Mouse (Mus musculus) NIH3T3 (cell line): ENCODE measurements at regions not wholly inside any gene's neighbourhood (a gene's known extent, or its start where the extent isn't known, plus 50 kb on each side); places are given as distances from the start of the nearest gene placed in this dataset.

Experiments used
- DNase-seq: peaks from one replicate; pipeline ENCODE4 v3.0.0-alpha.2; 2012; ENCODE audit warnings: low read depth

- no peak for DNase-seq
Measured at GRCm38 (mm10) chr19:59395739-59396138, 50.2 kb upstream of the Pdzd8 start.

- DNase-seq: no peak
Measured at GRCm38 (mm10) chr19:59396506-59396905, 50.9 kb upstream of the Pdzd8 start.

- peak; percentile 38 for DNase-seq
Measured at GRCm38 (mm10) chr19:59399849-59400585, 54.4 kb upstream of the Pdzd8 start.

DNA sequence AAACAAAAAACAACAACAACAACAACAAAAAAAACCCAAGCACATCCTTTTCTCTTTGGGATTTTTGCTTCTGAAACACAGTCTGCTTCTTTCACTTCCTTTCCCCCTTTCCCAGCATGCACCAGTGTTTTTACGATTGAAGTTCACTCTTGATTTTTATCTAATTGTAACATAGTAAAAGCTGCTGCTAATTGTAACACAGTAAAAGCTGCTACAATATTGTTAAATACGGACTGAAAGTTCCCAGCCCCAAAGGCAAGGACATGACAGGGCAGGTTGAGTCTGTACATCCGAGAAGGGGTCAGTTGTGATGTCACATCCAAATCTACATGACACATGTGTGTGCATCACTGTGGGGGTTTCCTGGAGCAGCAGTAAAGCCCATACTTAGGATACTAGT is 55.7 kb upstream of the Pdzd8 start:
- DNase-seq: no peak

DNA sequence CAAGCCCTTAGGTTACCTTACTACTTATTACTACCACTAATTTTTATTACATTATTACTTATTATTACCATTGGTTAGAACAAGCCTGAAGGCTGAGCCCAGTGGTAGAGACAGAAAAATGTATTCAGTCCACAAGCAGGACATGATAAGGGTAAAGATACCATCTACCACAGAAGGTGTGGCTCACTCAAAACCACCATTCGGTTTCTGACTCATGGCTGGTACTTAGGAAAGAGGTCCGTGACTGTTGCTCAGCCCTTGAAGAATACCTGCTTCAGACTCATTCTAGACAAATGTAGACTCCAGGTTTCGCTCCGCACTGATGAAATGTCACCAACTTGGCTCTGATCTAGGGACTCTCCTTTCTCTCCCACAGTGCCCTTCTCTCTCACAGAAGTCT is 56.1 kb upstream of the Emx2 start:
- no peak for DNase-seq

- no peak for DNase-seq
Measured at GRCm38 (mm10) chr19:59404082-59404481, 54.1 kb upstream of the Emx2 start.

GRCm38 (mm10) chr19:59404766-59405165 is 53.4 kb upstream of the Emx2 start:
- DNase-seq: no peak

- no peak for DNase-seq
Measured at GRCm38 (mm10) chr19:59405616-59406015, 52.6 kb upstream of the Emx2 start.

DNA sequence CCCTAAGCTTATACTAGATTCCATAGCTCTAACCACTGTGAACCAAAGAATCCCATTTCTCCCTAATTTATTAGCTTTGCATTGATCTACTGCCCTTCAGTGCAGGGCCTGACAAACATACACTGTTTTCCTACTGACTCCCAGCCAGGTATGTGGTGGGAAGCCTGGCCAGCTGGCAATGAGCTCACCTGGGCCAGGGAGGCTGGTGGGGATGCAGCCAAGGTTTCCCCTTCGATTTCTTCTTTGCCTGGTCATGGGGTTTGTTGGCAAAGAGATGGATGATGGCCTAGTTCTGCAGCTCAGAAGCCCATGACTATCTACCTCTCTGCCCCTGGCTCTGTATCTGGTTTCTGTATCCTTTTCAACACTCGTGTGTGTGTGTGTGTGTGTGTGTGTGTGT is 50.1 kb upstream of the Emx2 start:
- DNase-seq: no peak
